Mouse (Mus musculus) T-helper 2 cell (primary cell): ENCODE results near the gene Mettl16.

Source experiments
- in situ Hi-C: fragments of 300-600 bp; cut with MboI, MseI; formaldehyde crosslinking; loops from one replicate; pipeline ENCODE4 v1.15.1; 2025; ENCODE audit warnings: high pct_unique_total_duplicates

The Mettl16 gene

GRCm38 (mm10) chr11:74843761-74844160 is 73.1 kb downstream of the Mettl16 start:
- in situ Hi-C loops, result no loop called here

GRCm38 (mm10) chr11:74845784-74846183 is 75.2 kb downstream of the Mettl16 start:
- in situ Hi-C loops, result no loop called here

GRCm38 (mm10) chr11:74847919-74848521 is 77.4 kb downstream of the Mettl16 start:
- in situ Hi-C loops, result no loop called here

GRCm38 (mm10) chr11:74850998-74851661 is 80.5 kb downstream of the Mettl16 start:
- in situ Hi-C loops, result no loop called here

GRCm38 (mm10) chr11:74857756-74858155 is 87.1 kb downstream of the Mettl16 start:
- in situ Hi-C loops, result no loop called here

GRCm38 (mm10) chr11:74862129-74862528 is 91.5 kb downstream of the Mettl16 start:
- in situ Hi-C loops, result loop anchor here (5.0 kb wide), 1 partner anchor 50 kb away; no protein-coding TSS in a partner anchor

GRCm38 (mm10) chr11:74863471-74863870 is 92.8 kb downstream of the Mettl16 start:
- in situ Hi-C loops, result loop anchor here (5.0 kb wide), 1 partner anchor 49 kb away; no protein-coding TSS in a partner anchor

GRCm38 (mm10) chr11:74864421-74864820 is 93.8 kb downstream of the Mettl16 start:
- in situ Hi-C loops, result loop anchor here (5.0 kb wide), 1 partner anchor 48 kb away; no protein-coding TSS in a partner anchor

GRCm38 (mm10) chr11:74865252-74865651 is 94.6 kb downstream of the Mettl16 start:
- in situ Hi-C loops, result no loop called here

- in situ Hi-C loops, result no loop called here
Observed at GRCm38 (mm10) chr11:74866640-74867039, 96.0 kb downstream of the Mettl16 start.

- in situ Hi-C loops, result no loop called here
Observed at GRCm38 (mm10) chr11:74867181-74867580, 96.6 kb downstream of the Mettl16 start.

- in situ Hi-C loops, result no loop called here
Observed at GRCm38 (mm10) chr11:74868046-74868760, 97.6 kb downstream of the Mettl16 start.

GRCm38 (mm10) chr11:74869603-74870002 is 99.0 kb downstream of the Mettl16 start:
- in situ Hi-C loops, result no loop called here

- in situ Hi-C loops, result no loop called here
Observed at GRCm38 (mm10) chr11:74870544-74870943, 99.9 kb downstream of the Mettl16 start.

- in situ Hi-C loops, result no loop called here
Observed at GRCm38 (mm10) chr11:74870991-74871622, 100.5 kb downstream of the Mettl16 start.

GRCm38 (mm10) chr11:74874630-74875029 is 104.0 kb downstream of the Mettl16 start:
- in situ Hi-C loops, result no loop called here

GRCm38 (mm10) chr11:74876801-74877200 is 106.2 kb downstream of the Mettl16 start:
- in situ Hi-C loops, result no loop called here
